Mouse (Mus musculus) thymus, adult 18-20 months (tissue): Measurements from ENCODE around the gene Tmem94.

Source experiments
- DNase-seq, 2 experiments: peaks; one replicate each; pipeline ENCODE4 v3.0.0; 2022; ENCODE audit warnings: mixed read lengths in 2 of 2

The Tmem94 gene

GRCm38 (mm10) chr11:115766981-115767380 is 1.7 kb downstream of the Tmem94 start:
- DNase-seq: no peak

GRCm38 (mm10) chr11:115768896-115769295 is 3.7 kb downstream of the Tmem94 start:
- DNase-seq: no peak

- DNase-seq: no peak
These were observed 9.4 kb downstream of the Tmem94 start for GRCm38 (mm10) chr11:115774653-115775052.

- no peak for DNase-seq
These were observed 10.8 kb downstream of the Tmem94 start for GRCm38 (mm10) chr11:115775821-115776665.

GRCm38 (mm10) chr11:115776954-115777353 is 11.7 kb downstream of the Tmem94 start:
- no peak for DNase-seq

GRCm38 (mm10) chr11:115777487-115778335 is 12.5 kb downstream of the Tmem94 start:
- no peak for DNase-seq

GRCm38 (mm10) chr11:115779038-115779571 is 13.9 kb downstream of the Tmem94 start:
- peak; percentile 29 to 43 for DNase-seq

GRCm38 (mm10) chr11:115780141-115781070 is 15.2 kb downstream of the Tmem94 start:
- DNase-seq: no peak

GRCm38 (mm10) chr11:115786473-115786872 is 21.2 kb downstream of the Tmem94 start:
- no peak for DNase-seq

GRCm38 (mm10) chr11:115789787-115790186 is 24.6 kb downstream of the Tmem94 start:
- DNase-seq: no peak

GRCm38 (mm10) chr11:115791919-115792318 is 26.7 kb downstream of the Tmem94 start:
- no peak for DNase-seq

GRCm38 (mm10) chr11:115792353-115792752 is 27.1 kb downstream of the Tmem94 start:
- DNase-seq: no peak

GRCm38 (mm10) chr11:115796898-115797297 is 31.7 kb downstream of the Tmem94 start:
- no peak for DNase-seq

- DNase-seq: no peak
These were observed 32.4 kb downstream of the Tmem94 start for GRCm38 (mm10) chr11:115797665-115798064.

- DNase-seq: no peak
These were observed 35.7 kb downstream of the Tmem94 start for GRCm38 (mm10) chr11:115800981-115801380.

GRCm38 (mm10) chr11:115803072-115803709 is 38.0 kb downstream of the Tmem94 start:
- DNase-seq: no peak

GRCm38 (mm10) chr11:115805005-115805404 is 39.8 kb downstream of the Tmem94 start:
- DNase-seq: no peak

- DNase-seq: no peak
These were observed 40.9 kb downstream of the Tmem94 start for GRCm38 (mm10) chr11:115806154-115806553.

GRCm38 (mm10) chr11:115807306-115807705 is 42.1 kb downstream of the Tmem94 start:
- DNase-seq: no peak

- DNase-seq: no peak
These were observed 42.7 kb downstream of the Tmem94 start for GRCm38 (mm10) chr11:115807971-115808370.

GRCm38 (mm10) chr11:115808696-115809310 is 43.6 kb downstream of the Tmem94 start:
- DNase-seq: no peak
